Mouse (Mus musculus): ENCODE results near the gene Dgat2.

The Dgat2 gene

GRCm38 (mm10) chr7:99159446-99159845 is 23.1 kb downstream of the Dgat2 start:
- no peak for DNase-seq

- no peak for DNase-seq
Measured at GRCm38 (mm10) chr7:99158904-99159303, 23.6 kb downstream of the Dgat2 start.

GRCm38 (mm10) chr7:99158011-99158410 is 24.5 kb downstream of the Dgat2 start:
- DNase-seq = no peak

DNA sequence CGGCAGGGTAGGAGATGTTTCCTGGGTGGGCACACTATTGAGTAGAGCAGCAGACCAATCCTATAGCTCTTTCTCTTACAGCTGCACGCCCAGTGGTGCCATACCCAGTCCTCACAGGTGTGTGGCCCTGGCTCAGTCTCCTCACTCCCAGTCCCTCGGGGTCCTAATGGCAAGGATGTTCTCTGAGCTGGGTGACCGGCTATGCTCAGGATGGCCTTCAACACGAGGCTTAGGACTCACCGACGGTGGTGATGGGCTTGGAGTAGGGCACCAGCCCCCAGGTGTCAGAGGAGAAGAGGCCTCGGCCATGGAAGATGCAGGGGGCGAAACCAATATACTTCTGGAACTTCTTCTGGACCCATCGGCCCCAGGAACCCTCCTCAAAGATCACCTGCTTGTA is 25.8 kb downstream of the Dgat2 start:
- DNase-seq = no peak

DNA sequence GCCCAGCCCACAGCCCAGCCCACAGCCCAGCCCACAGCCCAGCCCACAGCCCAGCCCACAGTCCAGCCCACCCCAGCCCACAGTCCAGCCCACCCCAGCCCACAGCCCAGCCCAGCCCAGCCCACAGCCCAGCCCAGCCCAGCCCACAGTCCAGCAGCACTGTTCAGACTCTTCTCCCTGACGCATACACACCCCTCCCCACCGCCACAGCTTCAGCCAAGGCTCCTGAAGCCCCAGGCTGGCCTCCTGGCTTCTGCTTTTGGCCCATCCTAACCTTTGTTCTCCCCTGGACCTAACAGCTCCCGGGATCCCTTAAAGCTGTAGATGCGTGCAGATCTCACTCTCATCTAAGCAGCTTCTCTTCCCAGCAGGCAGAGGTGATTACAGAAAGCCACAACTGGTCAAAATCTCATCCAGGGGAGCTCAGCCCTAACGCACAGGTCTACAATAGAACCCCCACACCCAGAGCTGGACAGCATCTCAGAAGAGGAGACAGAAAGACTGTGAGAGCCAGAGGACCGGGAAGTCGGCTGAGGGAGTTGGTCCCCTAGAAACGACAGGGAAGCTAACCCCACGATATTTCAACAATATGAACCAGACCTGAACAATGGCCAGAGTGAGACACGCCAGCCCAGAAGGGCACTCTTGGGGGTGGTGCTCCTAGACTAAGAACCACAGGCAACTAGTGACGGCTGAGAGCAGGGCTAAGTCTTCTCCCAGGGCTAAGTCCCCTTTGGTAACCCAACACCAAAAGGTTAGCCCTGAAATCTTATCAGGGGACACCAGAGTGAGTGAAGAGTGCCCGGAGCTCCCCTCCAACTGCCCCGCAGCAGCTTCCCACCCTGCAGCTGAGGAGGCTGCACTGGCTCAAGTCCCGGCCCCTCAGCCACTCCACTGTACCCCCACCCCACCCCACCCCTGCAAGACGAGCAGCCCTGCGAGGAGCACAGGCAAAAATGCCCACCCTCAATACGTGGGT is 26.9 kb downstream of the Dgat2 start:
- DNase-seq = no peak

GRCm38 (mm10) chr7:99154648-99155151 is 27.8 kb downstream of the Dgat2 start:
- DNase-seq = no peak

DNA sequence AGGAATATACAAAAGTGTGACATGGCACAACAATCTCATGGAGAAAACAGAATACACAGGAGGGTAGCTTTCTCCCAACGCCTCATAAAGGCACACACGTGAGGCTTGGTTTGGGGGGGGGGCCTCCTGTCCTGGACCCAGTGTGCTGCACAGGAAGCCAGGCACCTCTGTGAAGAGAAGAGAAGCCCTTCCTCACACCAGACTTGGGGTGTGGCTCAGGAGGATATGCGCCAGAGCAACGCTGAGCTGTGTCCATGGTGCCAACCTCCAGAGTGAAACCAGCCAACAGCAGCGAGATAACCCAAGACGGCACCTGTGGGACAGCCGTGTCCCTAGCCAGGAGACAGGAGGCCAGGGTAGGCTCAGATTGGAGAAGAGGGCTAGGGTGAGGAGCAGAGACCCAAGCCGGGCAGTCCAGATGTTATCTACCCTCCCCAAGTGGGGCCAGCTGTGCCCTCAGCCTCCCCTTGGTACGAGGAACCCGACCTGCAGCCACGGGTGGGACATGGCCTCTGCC is 28.8 kb downstream of the Dgat2 start:
- no peak for DNase-seq

DNA sequence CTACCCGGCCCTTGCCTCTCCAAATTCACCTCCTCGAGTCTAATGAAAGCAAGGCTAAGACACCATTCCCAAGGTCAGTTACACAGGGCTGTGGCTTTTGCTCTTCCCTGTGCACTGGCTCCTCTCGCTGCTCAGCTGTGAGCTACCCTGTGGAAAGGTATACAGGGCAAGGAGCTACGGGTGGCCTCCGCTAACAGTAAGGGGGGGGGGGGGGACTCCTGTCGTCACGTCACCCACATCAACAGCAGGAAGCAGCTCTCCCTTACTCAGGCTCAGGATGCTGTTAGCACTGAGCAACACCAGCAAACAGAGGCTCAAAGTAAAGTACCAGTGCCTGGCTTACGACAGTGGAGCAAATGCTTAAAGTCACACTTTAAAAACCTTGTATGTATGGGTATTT is 29.8 kb downstream of the Dgat2 start:
- DNase-seq = no peak

DNA sequence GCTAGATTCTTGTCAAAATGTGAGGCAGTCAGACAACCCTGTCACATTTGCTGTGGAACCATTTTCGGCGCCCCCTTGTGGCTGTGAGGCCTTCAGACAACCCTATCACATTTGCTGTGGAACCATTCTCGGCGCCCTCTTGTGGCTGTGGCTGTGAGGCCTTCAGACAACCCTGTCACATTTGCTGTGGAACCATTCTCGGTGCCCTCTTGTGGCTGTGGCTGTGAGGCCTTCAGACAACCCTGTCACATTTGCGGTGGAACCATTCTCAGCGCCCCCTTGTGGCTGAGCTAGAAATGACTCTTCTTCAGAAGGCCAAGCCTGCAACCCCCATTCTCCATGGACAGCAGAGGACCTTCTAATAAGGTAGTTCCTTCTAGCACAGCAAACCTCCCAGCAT is 31.2 kb downstream of the Dgat2 start:
- peak; percentile 96 for DNase-seq

DNA sequence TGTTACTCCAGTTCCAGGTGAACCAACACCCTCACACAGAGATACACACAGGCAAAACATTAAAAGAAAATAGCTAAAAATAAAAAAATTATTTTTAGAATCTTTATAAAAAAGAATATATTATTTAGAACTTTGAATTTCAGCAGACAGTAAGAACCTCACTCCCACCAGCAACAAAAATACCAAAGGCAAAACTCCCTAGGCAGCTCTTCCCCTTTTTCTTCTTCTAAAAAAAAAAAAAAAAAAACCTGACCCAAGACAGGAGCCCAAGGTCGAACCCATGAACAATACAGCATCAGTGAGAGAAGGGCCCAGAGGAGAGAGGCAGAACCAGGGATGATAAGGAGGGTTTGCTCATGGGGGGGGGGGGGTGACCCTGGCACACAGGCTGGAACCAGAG is 33.5 kb downstream of the Dgat2 start:
- DNase-seq = no peak

- DNase-seq = no peak
Measured at GRCm38 (mm10) chr7:99147494-99147893, 35.0 kb downstream of the Dgat2 start.

DNA sequence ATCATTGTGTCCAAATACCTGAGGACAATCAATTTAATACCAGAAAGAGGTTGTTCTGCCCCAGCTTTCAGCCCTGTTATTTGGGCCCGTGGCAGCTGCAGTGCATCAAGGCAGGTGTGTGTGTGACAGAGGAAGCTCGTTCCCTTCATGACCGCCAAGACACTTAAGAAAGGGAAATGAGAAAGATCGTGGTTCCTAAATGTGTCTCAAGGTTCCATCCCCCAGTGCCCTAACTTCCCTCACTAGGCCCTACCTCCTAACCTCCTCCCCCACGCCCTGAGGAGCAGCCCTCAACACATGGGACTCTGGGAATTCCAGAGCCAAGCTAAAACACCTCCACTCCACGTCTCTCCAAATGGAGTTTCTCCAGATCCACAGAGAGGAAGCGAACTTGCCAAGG is 35.6 kb downstream of the Dgat2 start:
- no peak for DNase-seq

DNA sequence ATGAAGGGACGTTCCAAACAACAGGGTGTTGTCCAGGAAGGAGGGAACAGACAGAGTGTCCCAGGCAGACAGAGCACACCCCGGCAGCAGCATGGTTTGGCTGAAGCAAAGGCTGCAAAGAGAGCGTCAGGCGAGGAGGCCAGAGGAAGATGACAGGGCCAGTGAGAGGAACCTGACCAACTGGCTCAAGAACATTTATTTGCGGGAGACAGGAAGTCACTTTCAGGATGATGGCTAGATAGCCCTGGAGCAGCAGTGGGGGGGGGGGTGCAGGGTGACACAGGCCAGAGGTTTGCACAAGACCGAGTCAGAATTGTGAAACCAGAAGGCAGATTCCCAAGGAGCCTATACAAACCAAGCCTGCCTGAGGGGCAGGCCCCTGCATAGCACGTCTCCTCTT is 36.5 kb downstream of the Dgat2 start:
- no peak for DNase-seq

DNA sequence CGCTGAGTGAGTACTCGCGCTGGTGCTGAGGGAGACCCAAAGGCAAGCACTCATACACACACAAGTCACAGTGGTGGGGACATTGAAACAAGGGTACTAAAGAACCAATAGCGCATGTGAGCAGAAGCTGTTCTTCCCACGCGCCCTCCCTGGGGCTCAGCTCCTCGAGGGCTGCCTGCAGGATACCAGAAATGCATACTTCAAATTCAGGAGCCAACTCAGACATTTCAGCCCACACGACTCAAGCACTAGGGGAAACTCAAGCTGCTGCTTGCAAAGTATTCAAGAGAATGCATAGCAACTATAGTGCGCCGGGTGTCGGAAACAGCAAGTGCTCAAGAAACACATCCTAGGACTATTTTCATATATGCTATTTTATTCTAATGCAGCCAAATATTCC is 37.9 kb downstream of the Dgat2 start:
- DNase-seq = peak; percentile 74

- DNase-seq = no peak
Measured at GRCm38 (mm10) chr7:99143244-99143643, 39.3 kb downstream of the Dgat2 start.

DNA sequence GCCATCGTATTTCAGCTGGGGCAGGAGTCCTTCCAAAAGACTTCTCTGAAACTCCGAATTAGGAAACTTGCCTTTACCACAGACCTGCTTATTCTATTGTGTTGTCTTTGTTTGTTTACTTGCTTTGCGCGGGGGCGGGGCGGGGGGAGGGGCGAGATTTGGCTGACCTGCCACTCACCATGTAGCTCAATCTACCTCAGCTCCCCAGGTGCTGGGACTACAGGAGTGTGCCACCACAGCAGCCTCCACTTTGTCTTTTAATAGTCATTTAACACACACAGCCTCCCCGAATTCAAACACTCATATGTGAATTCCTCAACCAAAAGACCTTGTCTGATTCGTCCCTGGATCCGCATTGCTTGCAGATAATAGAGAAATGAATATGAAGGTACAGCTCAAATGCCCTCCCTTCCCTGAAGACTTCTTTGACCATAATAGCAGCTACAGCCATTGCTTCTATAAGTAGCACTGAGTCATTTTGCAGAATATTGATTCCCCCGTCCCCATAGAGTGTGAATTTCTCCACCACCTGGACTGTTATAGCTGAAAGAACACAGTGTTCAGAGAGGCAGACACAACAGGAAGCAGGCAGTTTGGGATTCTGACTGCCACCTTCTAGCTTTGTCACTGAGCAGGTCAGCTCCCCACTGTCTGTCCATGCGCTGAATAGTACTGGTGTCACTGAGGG is 40.5 kb downstream of the Dgat2 start:
- no peak for DNase-seq

DNA sequence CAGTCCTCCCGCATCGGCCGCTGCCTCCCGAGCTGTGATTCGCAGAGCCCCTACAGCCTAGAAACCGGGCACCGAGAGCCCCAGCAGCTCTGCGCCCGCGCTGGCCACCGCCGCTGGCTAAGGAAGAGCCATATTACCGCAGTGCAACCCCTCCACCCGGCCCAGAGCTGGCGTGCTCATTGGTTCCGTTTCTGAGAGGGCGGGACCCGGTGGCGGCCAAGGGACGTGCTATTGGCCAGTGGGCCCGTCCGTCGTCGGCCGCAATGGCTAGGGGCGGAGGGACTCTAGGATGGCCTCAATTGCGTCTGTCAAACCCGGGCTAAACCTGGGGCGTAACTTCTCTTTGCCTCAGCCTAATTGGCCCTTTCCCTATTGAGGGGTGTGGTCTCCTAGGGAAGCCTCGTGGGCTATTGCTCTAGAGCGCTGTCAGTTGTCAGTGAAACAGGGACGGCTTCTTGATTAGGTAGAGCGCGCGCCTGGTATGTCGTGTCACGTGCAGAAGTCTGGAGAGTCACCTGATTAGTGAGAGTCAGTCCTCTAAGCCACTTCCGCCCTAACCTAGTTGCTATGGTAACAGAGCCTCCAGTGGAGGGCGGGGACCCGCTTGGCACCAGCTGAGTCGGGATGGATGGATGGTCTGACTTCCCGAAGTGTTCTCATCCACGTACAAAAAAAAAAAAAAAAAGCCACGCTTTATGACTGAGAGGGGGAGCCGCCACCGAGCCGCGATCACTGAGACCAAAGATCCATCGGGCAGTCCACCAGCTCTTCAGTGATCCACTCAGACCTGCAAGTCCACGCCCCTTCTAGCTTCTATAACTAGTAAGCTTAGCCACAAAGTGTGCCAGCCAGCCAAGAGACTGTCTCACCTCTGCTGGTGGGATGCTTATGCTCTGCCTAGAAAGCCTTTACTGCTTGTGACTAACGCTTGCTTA is 41.3 kb downstream of the Dgat2 start, which contains the start of gene Uvrag:
TSS of gene Uvrag (minus strand) at position 158 of the 935 bp plus-strand sequence.
- DNase-seq = peak; percentile 100

DNA sequence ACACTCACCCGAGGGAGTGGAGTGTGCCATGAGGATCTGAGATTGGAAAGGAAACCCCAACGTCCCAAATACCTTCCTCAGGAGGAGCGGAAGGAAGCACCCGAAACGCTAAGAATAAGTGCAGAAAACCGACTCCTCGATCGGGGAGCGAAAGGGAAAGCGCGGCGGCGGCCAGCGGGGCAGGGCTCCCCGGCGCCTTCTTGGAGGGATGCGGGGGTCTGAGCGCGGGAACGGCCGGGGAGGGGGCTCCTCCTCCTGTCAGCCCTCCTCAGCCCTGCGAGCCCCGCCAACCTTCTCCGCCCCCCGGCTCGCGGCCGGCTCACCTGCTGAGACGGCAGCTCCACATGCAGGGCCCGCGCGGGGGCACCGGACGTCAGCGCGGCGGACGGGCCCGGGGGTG is 42.0 kb downstream of the Dgat2 start:
- DNase-seq = no peak

GRCm38 (mm10) chr7:99139841-99140491 is 42.6 kb downstream of the Dgat2 start:
- DNase-seq = no peak

- no peak for DNase-seq
Measured at GRCm38 (mm10) chr7:99137541-99137940, 45.0 kb downstream of the Dgat2 start.

DNA sequence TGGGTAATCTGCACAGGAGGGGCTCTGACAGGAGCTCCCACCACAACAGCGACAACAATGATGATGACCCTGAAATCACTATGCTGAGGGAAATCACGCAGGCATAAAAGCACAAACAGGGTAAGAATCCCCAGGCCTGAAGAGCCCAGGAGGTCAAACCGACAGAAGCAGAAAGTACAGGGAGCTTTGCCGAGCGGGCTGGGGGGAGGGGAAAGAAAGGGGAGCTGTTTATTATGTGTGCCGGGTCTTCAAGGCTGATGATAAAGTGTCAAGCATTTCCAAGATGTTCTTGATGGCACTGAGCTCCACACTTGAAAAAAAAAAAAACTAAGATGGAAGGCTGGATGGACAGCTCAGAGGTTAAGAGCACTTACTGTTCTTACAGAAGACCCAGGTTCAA is 45.7 kb downstream of the Dgat2 start:
- DNase-seq = no peak
